Mouse (Mus musculus): Measurements from ENCODE around the gene Pithd1.

GRCm38 (mm10) chr4:135929828-135930227, 57.2 kb downstream of the Pithd1 start:
- TF ChIP-seq CTCF (IDR thresholded peaks at IDR 0.05; ENCODE audit: control insufficient read depth, insufficient read depth, insufficient replicate concordance, low read depth, low read length) (no peak), POLR2A (IDR thresholded peaks at IDR 0.05; ENCODE audit: control insufficient read depth, low read depth, low read length) (no peak)
